Mouse (Mus musculus) midbrain, postnatal 0 days (tissue): Measurements from ENCODE around the gene Gm10964. TPM values are rescaled to one million over a fixed set of nuclear protein-coding genes. Genes with fewer than 3 reads are reported as not detected.

Source experiments
- ATAC-seq: fragments of 200-750 bp; cut with Nextera tagmentation; 2 replicates; pipeline ENCODE4 v1.8.0; 2017; ENCODE audit warnings: moderate number of reproducible peaks, mild to moderate bottlenecking, moderate TSS enrichment, moderate library complexity; ENCODE audit not compliant: low FRiP score
- DNase-seq: peaks from one replicate; pipeline ENCODE4 v3.0.0-alpha.2; 2015; ENCODE audit warnings: low spot score
- H3K27ac ChIP-seq: fragments of 300-500 bp; sonication (generic); 2 replicates; pipeline ENCODE4 v1.5.1; 2014; ENCODE audit warnings: low read depth, mild to moderate bottlenecking, low read length, mixed read lengths
- H3K27me3 ChIP-seq: fragments of 300-500 bp; sonication (generic); 2 replicates; pipeline ENCODE4 v1.6.1; 2014; ENCODE audit warnings: low read length, control low read depth, mixed read lengths; ENCODE audit not compliant: insufficient read depth
- H3K36me3 ChIP-seq: fragments of 300-500 bp; sonication (generic); 2 replicates; pipeline ENCODE4 v1.6.1; 2014; ENCODE audit warnings: low read length, control low read depth, mixed read lengths; ENCODE audit not compliant: insufficient read depth
- H3K4me1 ChIP-seq: fragments of 300-500 bp; sonication (generic); 2 replicates; pipeline ENCODE4 v1.6.1; 2014; ENCODE audit warnings: mild to moderate bottlenecking, control low read depth, antibody characterized with exemption, low read length, mixed read lengths; ENCODE audit not compliant: insufficient read depth
- H3K4me2 ChIP-seq: fragments of 300-500 bp; sonication (generic); 2 replicates; pipeline ENCODE4 v1.6.1; 2014; ENCODE audit warnings: low read depth, mild to moderate bottlenecking, low read length, mixed read lengths; ENCODE audit not compliant: poor library complexity, severe bottlenecking
- H3K4me3 ChIP-seq: fragments of 300-500 bp; sonication (generic); 2 replicates; pipeline ENCODE4 v1.5.1; 2014; ENCODE audit warnings: low read depth, mild to moderate bottlenecking, low read length, moderate library complexity
- H3K9ac ChIP-seq: fragments of 300-500 bp; sonication (generic); replicated peaks from 2 replicates; pipeline ENCODE4 v1.6.1; 2014; ENCODE audit warnings: mild to moderate bottlenecking, low read length, moderate library complexity, mixed read lengths; ENCODE audit not compliant: poor library complexity, severe bottlenecking
- H3K9me3 ChIP-seq: fragments of 300-500 bp; sonication (generic); 2 replicates; pipeline ENCODE4 v1.6.1; 2016; ENCODE audit warnings: low read length, control low read depth
- CTCF ChIP-seq: IDR thresholded peaks from 2 replicates; pipeline ENCODE4 v1.5.1; 2016; ENCODE audit warnings: antibody characterized with exemption, mild to moderate bottlenecking
- WGBS: fragments of 180-500 bp; shearing (Covaris S2); extraction: QIAGEN DNeasy Blood & Tissue Kit; methylation state at CpG from one replicate; pipeline ENCODE4 v1.1.7; 2014; 5-methylcytosine and 5-hydroxymethylcytosine counted together
- polyA plus RNA-seq: library from polyadenylated mRNA; unstranded; fragments of >200 nt; fragmentation: Nextera tagmentation; extraction: Ambion mirVana; gene quantifications from 2 replicates; pipeline ENCODE4 v1.2.1, GENCODE M21; 2015
- total RNA-seq: library from RNA; depleted of rRNA; stranded (reverse); fragments of >200 nt; gene quantifications from 2 replicates; pipeline ENCODE4 v1.2.3, GENCODE M21; 2014; rRNA removed

Gm10964 gene
- total and polyA plus RNA-seq, 2 experiments from 2014 or later = not detected

DNA sequence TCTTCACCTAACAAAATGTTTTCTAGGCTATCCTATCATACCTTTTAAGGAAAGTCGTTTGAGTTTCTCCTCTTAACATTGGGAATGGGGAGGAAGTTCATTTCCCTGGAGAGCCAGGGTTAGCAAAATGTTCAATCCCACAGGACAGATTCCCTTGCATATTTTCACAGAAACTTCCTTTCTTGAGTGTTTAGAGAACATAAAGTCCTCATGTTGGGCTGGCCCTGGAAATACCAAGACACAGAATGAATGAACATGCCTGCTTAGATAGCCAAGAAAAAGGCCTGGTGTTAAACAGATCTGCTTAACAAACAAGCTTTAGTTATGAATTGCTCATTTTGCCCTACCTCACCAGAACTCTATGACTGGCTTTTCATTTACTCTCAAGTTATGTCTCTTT lies 53.4 kb downstream of the Gm10964 start:
- Histone ChIP-seq H3K4me3 (no peak overlapping the region), H3K36me3 (no peaks in the 10 kb centered on the region), H3K4me2 (no peak overlapping the region), H3K4me1 (0 out of 2 replicates have a peak, but pooled peaks cover 9% of the 10 kb centered on the region), H3K9ac (no peak overlapping the region), H3K27me3 (no peaks in the 10 kb centered on the region), H3K9me3 (no peaks in the 10 kb centered on the region), H3K27ac (no peak overlapping the region)
- no peak for ATAC-seq
- DNase-seq = no peak
- no peak for TF ChIP-seq CTCF
- 75% methylated on average over 1 of the region's 1 CpGs for WGBS

Other genes with a start within 250 kb of the Gm10964 start
- gene Syt6, start 164.1 kb upstream of the Gm10964 start, total RNA-seq = 29.5 and 30.7 TPM in 2 replicates
- gene Syt6, start 164.1 kb upstream of the Gm10964 start, polyA plus RNA-seq = 9.0 and 10.0 TPM in 2 replicates
- not detected in 2 replicates for gene Atg4a-ps, start 93.3 kb upstream of the Gm10964 start, total RNA-seq
- gene Atg4a-ps, start 93.3 kb upstream of the Gm10964 start, polyA plus RNA-seq = 0.22 TPM in 1 of 2 replicates, not detected in the other
- 7.5 and 9.0 TPM in 2 replicates for gene Olfml3, start 1.4 kb upstream of the Gm10964 start, total RNA-seq
- 7.0 and 8.9 TPM in 2 replicates for gene Olfml3, start 1.4 kb upstream of the Gm10964 start, polyA plus RNA-seq
- gene Hipk1, start 52.2 kb downstream of the Gm10964 start, total RNA-seq = 59.8 and 77.2 TPM in 2 replicates
- 7.2 and 7.7 TPM in 2 replicates for gene Hipk1, start 52.2 kb downstream of the Gm10964 start, polyA plus RNA-seq
- gene Dclre1b, start 70.1 kb downstream of the Gm10964 start, total RNA-seq = 4.3 and 6.9 TPM in 2 replicates
- gene Dclre1b, start 70.1 kb downstream of the Gm10964 start, polyA plus RNA-seq = 16.2 and 17.5 TPM in 2 replicates
- gene Ap4b1, start 70.2 kb downstream of the Gm10964 start, total RNA-seq = 27.9 and 28.2 TPM in 2 replicates
- 16.2 and 18.2 TPM in 2 replicates for gene Ap4b1, start 70.2 kb downstream of the Gm10964 start, polyA plus RNA-seq
- gene Gm43064, start 70.2 kb downstream of the Gm10964 start, total RNA-seq = 0.47 and 3.2 TPM in 2 replicates
- gene Gm43064, start 70.2 kb downstream of the Gm10964 start, polyA plus RNA-seq = 0.09 and 0.35 TPM in 2 replicates
- gene Bcl2l15, start 93.2 kb downstream of the Gm10964 start, total RNA-seq = 2.5 TPM in 1 of 2 replicates, not detected in the other
- gene Bcl2l15, start 93.2 kb downstream of the Gm10964 start, polyA plus RNA-seq = 0.17 TPM in 1 of 2 replicates, not detected in the other
- gene Ptpn22, start 120.4 kb downstream of the Gm10964 start, total RNA-seq = 0.09 TPM in 1 of 2 replicates, not detected in the other
- gene Ptpn22, start 120.4 kb downstream of the Gm10964 start, polyA plus RNA-seq = 0.43 and 0.64 TPM in 2 replicates
- 35.5 and 38.4 TPM in 2 replicates for gene Rsbn1, start 174.8 kb downstream of the Gm10964 start, total RNA-seq
- 18.6 and 21.7 TPM in 2 replicates for gene Rsbn1, start 174.8 kb downstream of the Gm10964 start, polyA plus RNA-seq
- gene Phtf1, start 228.7 kb downstream of the Gm10964 start, total RNA-seq = 24.3 and 31.6 TPM in 2 replicates
- gene Phtf1, start 228.7 kb downstream of the Gm10964 start, polyA plus RNA-seq = 14.9 and 15.9 TPM in 2 replicates